In genomic region chr15:11036535-11037375, GRCm38 (mm10) we compare ENCODE assay signal across 10 mouse cellular contexts. TPM values are rescaled to one million over a fixed set of nuclear protein-coding genes. Genes with fewer than 3 reads are reported as not detected.
DNase-seq lines count a peak whose midpoint lies in the region; ATAC-seq and TF ChIP-seq lines count a peak whose summit lies in the region.
"Had no signal": no experiment of that assay in that cellular context is flagged by ENCODE, and none has a peak within 500 bp of the region (broad histone marks: within the 10 kb centered on the region; RNA-seq: fewer than 3 reads in every experiment).

No protein-coding gene starts in this region.

- no peaks in the 10 kb centered on the region for H3K27me3 ChIP-seq in CH12.LX (replicated peaks)
- peaks cover 51% of the 10 kb centered on the region for H3K27me3 ChIP-seq in embryonic facial prominence, embryonic 15.5 days
- H3K27me3 ChIP-seq in intestine, postnatal 0 days (replicated peaks; ENCODE audit: control insufficient read depth, insufficient read depth, low read length): peaks cover 43% of the 10 kb centered on the region
- peaks cover 39% of the 10 kb centered on the region for H3K27me3 ChIP-seq in midbrain, postnatal 0 days (ENCODE audit: insufficient read depth, low read length)

- H3K79me2 ChIP-seq in CH12.LX (replicated peaks; ENCODE audit: control insufficient read depth, extremely low read depth, insufficient read depth, poor library complexity, severe bottlenecking): no peaks in the 10 kb centered on the region

- 2% methylated on average over 49 of the region's 49 CpGs for WGBS in embryonic facial prominence, embryonic 15.5 days
- 2% methylated on average over 49 of the region's 49 CpGs for WGBS in intestine, postnatal 0 days
- WGBS in midbrain, postnatal 0 days: 3% methylated on average over 49 of the region's 49 CpGs

- DNase-seq in frontal cortex, postnatal 36 days (ENCODE audit: low spot score in 2 of 2): peak; percentile 12 to 26
- no peak for DNase-seq in frontal cortex, postnatal 25 days (ENCODE audit: low spot score in 2 of 2)
- no peak for DNase-seq in CH12.LX (ENCODE audit: extremely low read depth)
- no peak for DNase-seq in midbrain, postnatal 0 days (ENCODE audit: low spot score)
- DNase-seq in MN1 (ENCODE audit: low spot score): no peak
- no peak for DNase-seq in adipocyte (ENCODE audit: low spot score)

- TF ChIP-seq POLR2A in CH12.LX (IDR thresholded peaks at IDR 0.05; ENCODE audit: low read depth, low read length): no peak

- no peak for TF ChIP-seq RAD21 in CH12.LX (IDR thresholded peaks at IDR 0.05; ENCODE audit: low read depth, low read length)

- peak overlapping the region in 1 of 3 experiments; percentile 10 for H3K4me3 ChIP-seq in CH12.LX (replicated peaks in 1 of 3; ENCODE audit: low read depth in 2 of 3, low read length in 2 of 3, poor library complexity in 1 of 3)
- peak overlapping the region; percentile 40 for H3K4me3 ChIP-seq in embryonic facial prominence, embryonic 15.5 days (replicated peaks)
- H3K4me3 ChIP-seq in intestine, postnatal 0 days (ENCODE audit: low read depth, low read length): peak overlapping the region; percentile 31
- H3K4me3 ChIP-seq in midbrain, postnatal 0 days (ENCODE audit: low read depth, low read length): peak overlapping the region; percentile 36

- TF ChIP-seq EP300 in CH12.LX (IDR thresholded peaks at IDR 0.05; ENCODE audit: low read length): no peak

- no peak overlapping the region for H3K27ac ChIP-seq in CH12.LX (ENCODE audit: insufficient read depth, low read depth)
- H3K27ac ChIP-seq in embryonic facial prominence, embryonic 15.5 days (replicated peaks): no peak overlapping the region
- no peak overlapping the region for H3K27ac ChIP-seq in intestine, postnatal 0 days (ENCODE audit: low read depth, low read length)
- no peak overlapping the region for H3K27ac ChIP-seq in midbrain, postnatal 0 days (ENCODE audit: low read depth, low read length)

- H3K9ac ChIP-seq in CH12.LX (ENCODE audit: insufficient read depth, low read depth): no peak overlapping the region
- no peak overlapping the region for H3K9ac ChIP-seq in embryonic facial prominence, embryonic 15.5 days
- H3K9ac ChIP-seq in intestine, postnatal 0 days (ENCODE audit: low read depth, low read length): no peak overlapping the region
- peak overlapping the region; percentile 44 for H3K9ac ChIP-seq in midbrain, postnatal 0 days (replicated peaks; ENCODE audit: low read length, poor library complexity, severe bottlenecking)

- H3K9me3 ChIP-seq in CH12.LX (replicated peaks; ENCODE audit: low read length): no peaks in the 10 kb centered on the region
- no peaks in the 10 kb centered on the region for H3K9me3 ChIP-seq in embryonic facial prominence, embryonic 15.5 days (replicated peaks)
- no peaks in the 10 kb centered on the region for H3K9me3 ChIP-seq in intestine, postnatal 0 days (ENCODE audit: control insufficient read depth)
- H3K9me3 ChIP-seq in midbrain, postnatal 0 days (ENCODE audit: low read length): no peaks in the 10 kb centered on the region

- no peaks in the 10 kb centered on the region for H3K36me3 ChIP-seq in CH12.LX (replicated peaks in 1 of 2; ENCODE audit: control insufficient read depth in 1 of 2, insufficient read depth in 1 of 2, low read length in 1 of 2)
- no peaks in the 10 kb centered on the region for H3K36me3 ChIP-seq in embryonic facial prominence, embryonic 15.5 days
- no peaks in the 10 kb centered on the region for H3K36me3 ChIP-seq in intestine, postnatal 0 days (ENCODE audit: control insufficient read depth, insufficient read depth)
- H3K36me3 ChIP-seq in midbrain, postnatal 0 days (ENCODE audit: insufficient read depth, low read length): no peaks in the 10 kb centered on the region

- ATAC-seq in embryonic facial prominence, embryonic 15.5 days (ENCODE audit: insufficient number of reproducible peaks, low FRiP score, low TSS enrichment, low read depth): peak; percentile 69
- ATAC-seq in intestine, postnatal 0 days: no peak
- ATAC-seq in midbrain, postnatal 0 days (ENCODE audit: low FRiP score): peak; percentile 54; the same call in 1 of the 2 replicates

- H3K4me1 ChIP-seq in CH12.LX (ENCODE audit: control insufficient read depth in 1 of 2, insufficient read depth in 2 of 2): peaks cover 10 to 12% of the 10 kb centered on the region in 2 experiments; a peak in 2 of 4 replicates
- H3K4me1 ChIP-seq in embryonic facial prominence, embryonic 15.5 days: peaks cover 28% of the 10 kb centered on the region
- 0 out of 2 replicates have a peak, but pooled peaks cover 4% of the 10 kb centered on the region for H3K4me1 ChIP-seq in intestine, postnatal 0 days (replicated peaks; ENCODE audit: control insufficient read depth, insufficient read depth, low read length)
- H3K4me1 ChIP-seq in midbrain, postnatal 0 days (ENCODE audit: insufficient read depth, low read length): peaks cover 6% of the 10 kb centered on the region; the same call in 1 of the 2 replicates

- dilution Hi-C loops in CH12.LX (cut with MboI; ENCODE audit: extremely low pct_ligation_motif_present, extremely low pct_unique_long_range_greater_than_20kb, low sequenced_read_pairs): no loop called here

- peak overlapping the region; percentile 42 for H3K4me2 ChIP-seq in CH12.LX (ENCODE audit: insufficient read depth, low read depth, poor library complexity, severe bottlenecking)
- H3K4me2 ChIP-seq in embryonic facial prominence, embryonic 15.5 days (replicated peaks): peak overlapping the region; percentile 67
- H3K4me2 ChIP-seq in intestine, postnatal 0 days (replicated peaks; ENCODE audit: low read depth): peak overlapping the region; percentile 58
- H3K4me2 ChIP-seq in midbrain, postnatal 0 days (ENCODE audit: low read depth, low read length, poor library complexity, severe bottlenecking): peak overlapping the region; percentile 86

- in situ Hi-C loops in CH12.LX (cut with MboI; ENCODE audit: low pct_ligation_motif_present, low pct_unique_long_range_greater_than_20kb, low sequenced_read_pairs): loop anchor here (5.0 to 10.0 kb wide), 3 partner anchors 198 to 341 kb away; no protein-coding TSS in a partner anchor

- no peak for TF ChIP-seq CTCF in CH12.LX (conservative IDR thresholded peaks at IDR 0.05 in 1 of 2, IDR thresholded peaks at IDR 0.05 in 1 of 2; ENCODE audit: low read depth in 2 of 2, low read length in 2 of 2)
- no peak for TF ChIP-seq CTCF in intestine, postnatal 0 days (IDR thresholded peaks at IDR 0.05; ENCODE audit: low read depth)
- no peak for TF ChIP-seq CTCF in midbrain, postnatal 0 days (IDR thresholded peaks at IDR 0.05)

TF ChIP-seq in CH12.LX, 34 proteins besides CTCF, POLR2A, EP300 and RAD21:
- TF ChIP-seq SMC3 (IDR thresholded peaks at IDR 0.05; ENCODE audit: low read depth, low read length) (no peak), UBTF (IDR thresholded peaks at IDR 0.05; ENCODE audit: low read depth, low read length) (no peak), TBP (conservative IDR thresholded peaks at IDR 0.05; ENCODE audit: low read depth, low read length) (no peak), RCOR1 (conservative IDR thresholded peaks at IDR 0.05; ENCODE audit: low read depth, low read length) (no peak), MAFK (IDR thresholded peaks at IDR 0.05; ENCODE audit: insufficient replicate concordance, low read length) (no peak), NELFE (IDR thresholded peaks at IDR 0.05; ENCODE audit: low read depth, low read length) (no peak), ZC3H11A (IDR thresholded peaks at IDR 0.05; ENCODE audit: low read depth, low read length) (no peak), CHD1 (IDR thresholded peaks at IDR 0.05; ENCODE audit: low read depth, low read length) (no peak), USF2 (conservative IDR thresholded peaks at IDR 0.05; ENCODE audit: low read depth, low read length) (no peak), ZMIZ1 (IDR thresholded peaks at IDR 0.05; ENCODE audit: low read depth, low read length) (no peak)
TF ChIP-seq in CH12.LX: peak in this region for 0.

RNA-seq across cellular contexts. Expression of gene Rxfp3, which starts 1.0 kb away (rescaled TPM):
- total RNA-seq in CH12.LX (2012; rRNA removed): not detected in 2 replicates
- total RNA-seq in CH12.LX (2014; rRNA removed): not detected in 2 replicates
- not detected in 2 replicates for polyA plus RNA-seq in CH12.LX (2012; ENCODE audit: insufficient read length, low read depth)
- polyA plus RNA-seq in embryonic facial prominence, embryonic 15.5 days (2015; fragmentation: Nextera tagmentation; extraction: Ambion mirVana): 2.7 and 2.9 TPM in 2 replicates
- 0.05 and 0.12 TPM in 2 replicates for polyA plus RNA-seq in intestine, postnatal 0 days (2015; fragmentation: Nextera tagmentation; extraction: Ambion mirVana)
- 5.1 and 5.6 TPM in 2 replicates for total RNA-seq in midbrain, postnatal 0 days (2014; rRNA removed)
- 2.4 and 2.7 TPM in 2 replicates for polyA plus RNA-seq in midbrain, postnatal 0 days (2015; fragmentation: Nextera tagmentation; extraction: Ambion mirVana)
- total RNA-seq: hematopoietic stem cell, adult 5-6 weeks; MEL had no signal

RNA-seq across cellular contexts. Expression of gene Adamts12, which starts 27.8 kb away (rescaled TPM):
- total RNA-seq in CH12.LX (2012; rRNA removed) (0.04 TPM in 1 of 2 replicates, not detected in the other), CH12.LX (2014; rRNA removed) (0.04 and 0.12 TPM in 2 replicates)
- 0.03 TPM in 2 replicates for polyA plus RNA-seq in CH12.LX (2012; ENCODE audit: insufficient read length, low read depth)
- 8.7 and 9.2 TPM in 2 replicates for polyA plus RNA-seq in embryonic facial prominence, embryonic 15.5 days (2015; fragmentation: Nextera tagmentation; extraction: Ambion mirVana)
- 0.70 and 1.1 TPM in 2 replicates for polyA plus RNA-seq in intestine, postnatal 0 days (2015; fragmentation: Nextera tagmentation; extraction: Ambion mirVana)
- 7.4 and 8.6 TPM in 2 replicates for total RNA-seq in midbrain, postnatal 0 days (2014; rRNA removed)
- 0.88 and 0.94 TPM in 2 replicates for polyA plus RNA-seq in midbrain, postnatal 0 days (2015; fragmentation: Nextera tagmentation; extraction: Ambion mirVana)
- total RNA-seq: MEL had no signal

RNA-seq across cellular contexts. Expression of gene Slc45a2, which starts 36.2 kb away (rescaled TPM):
- total RNA-seq in CH12.LX (2012; rRNA removed) (not detected in 2 replicates), CH12.LX (2014; rRNA removed) (not detected in 2 replicates)
- polyA plus RNA-seq in CH12.LX (2012; ENCODE audit: insufficient read length, low read depth): not detected in 2 replicates
- polyA plus RNA-seq in embryonic facial prominence, embryonic 15.5 days (2015; fragmentation: Nextera tagmentation; extraction: Ambion mirVana): 1.5 and 1.7 TPM in 2 replicates
- not detected in 2 replicates for polyA plus RNA-seq in intestine, postnatal 0 days (2015; fragmentation: Nextera tagmentation; extraction: Ambion mirVana)
- not detected in 2 replicates for total RNA-seq in midbrain, postnatal 0 days (2014; rRNA removed)
- polyA plus RNA-seq in midbrain, postnatal 0 days (2015; fragmentation: Nextera tagmentation; extraction: Ambion mirVana): 0.05 TPM in 1 of 2 replicates, not detected in the other
- total RNA-seq: hematopoietic stem cell, adult 5-6 weeks; MEL had no signal

RNA-seq across cellular contexts. Expression of gene Amacr, which starts 55.2 kb away (rescaled TPM):
- total RNA-seq in CH12.LX (2012; rRNA removed) (14.1 and 15.7 TPM in 2 replicates), CH12.LX (2014; rRNA removed) (34.0 and 43.0 TPM in 2 replicates)
- polyA plus RNA-seq in CH12.LX (2012; ENCODE audit: insufficient read length, low read depth): 25.9 and 29.6 TPM in 2 replicates
- polyA plus RNA-seq in embryonic facial prominence, embryonic 15.5 days (2015; fragmentation: Nextera tagmentation; extraction: Ambion mirVana): 21.5 and 27.4 TPM in 2 replicates
- polyA plus RNA-seq in intestine, postnatal 0 days (2015; fragmentation: Nextera tagmentation; extraction: Ambion mirVana): 17.7 and 18.1 TPM in 2 replicates
- 5.2 and 6.3 TPM in 2 replicates for total RNA-seq in midbrain, postnatal 0 days (2014; rRNA removed)
- 9.8 and 11.1 TPM in 2 replicates for polyA plus RNA-seq in midbrain, postnatal 0 days (2015; fragmentation: Nextera tagmentation; extraction: Ambion mirVana)
- total RNA-seq: MEL had no signal

Comparison
In these comparisons a context has a peak if more than half of its experiments do, and no peak if none do; other contexts are left out.
1. DNase-seq: peak in frontal cortex, postnatal 36 days (2 of 2); none in frontal cortex, postnatal 25 days (0 of 2), CH12.LX (single experiment), midbrain, postnatal 0 days (single experiment), MN1 (single experiment) and adipocyte (single experiment).
2. Peak in every context shown above with its lines, with median percentiles within 50 percentile points of each other: H3K4me2 ChIP-seq.